ENCODE assay signal across 11 mouse cellular contexts in genomic region chr10:30979766-30980165, GRCm38 (mm10).
DNase-seq lines count a peak whose midpoint lies in the region; ATAC-seq lines count a peak whose summit lies in the region.
"Had no signal": no experiment of that assay in that cellular context is flagged by ENCODE, and none has a peak within 500 bp of the region (broad histone marks: within the 10 kb centered on the region; RNA-seq: fewer than 3 reads in every experiment).

No protein-coding gene starts in this region.

- peak overlapping the region; percentile 38 for H3K4me2 ChIP-seq in kidney, embryonic 14.5 days (replicated peaks; ENCODE audit: low read depth, low read length)
- H3K4me2 ChIP-seq in midbrain, embryonic 13.5 days (replicated peaks) = peak overlapping the region; percentile 40
- H3K4me2 ChIP-seq in liver, embryonic 11.5 days = no peak overlapping the region; the same call in 1 of the 2 replicates
- H3K4me2 ChIP-seq: liver, embryonic 13.5 days had no signal

- H3K9ac ChIP-seq in kidney, embryonic 14.5 days (ENCODE audit: low read depth, low read length) = no peak overlapping the region
- H3K9ac ChIP-seq in midbrain, embryonic 13.5 days (replicated peaks) = no peak overlapping the region
- no peak overlapping the region for H3K9ac ChIP-seq in liver, embryonic 11.5 days (ENCODE audit: low read depth, low read length)
- H3K9ac ChIP-seq: liver, embryonic 13.5 days had no signal

- no peaks in the 10 kb centered on the region for H3K36me3 ChIP-seq in kidney, embryonic 14.5 days (ENCODE audit: control insufficient read depth, insufficient read depth, low read length)
- no peaks in the 10 kb centered on the region for H3K36me3 ChIP-seq in embryonic facial prominence, embryonic 10.5 days (replicated peaks)
- no peaks in the 10 kb centered on the region for H3K36me3 ChIP-seq in hindbrain, embryonic 10.5 days
- no peaks in the 10 kb centered on the region for H3K36me3 ChIP-seq in midbrain, embryonic 13.5 days
- H3K36me3 ChIP-seq in liver, embryonic 11.5 days (ENCODE audit: control insufficient read depth, insufficient read depth, low read length) = no peaks in the 10 kb centered on the region
- H3K36me3 ChIP-seq: liver, embryonic 13.5 days had no signal

- H3K4me3 ChIP-seq in kidney, embryonic 14.5 days (ENCODE audit: low read length) = peak overlapping the region; percentile 16; the same call in 1 of the 2 replicates
- H3K4me3 ChIP-seq in embryonic facial prominence, embryonic 10.5 days = peak overlapping the region; percentile 47
- H3K4me3 ChIP-seq in hindbrain, embryonic 10.5 days = no peak overlapping the region; the same call in 1 of the 2 replicates
- peak overlapping the region; percentile 13; the same call in 1 of the 2 replicates for H3K4me3 ChIP-seq in midbrain, embryonic 13.5 days (replicated peaks)
- H3K4me3 ChIP-seq in liver, embryonic 11.5 days (ENCODE audit: low read depth, low read length) = no peak overlapping the region
- H3K4me3 ChIP-seq: liver, embryonic 13.5 days had no signal

- no peaks in the 10 kb centered on the region for H3K9me3 ChIP-seq in kidney, embryonic 14.5 days (ENCODE audit: control insufficient read depth, low read length)
- no peaks in the 10 kb centered on the region for H3K9me3 ChIP-seq in embryonic facial prominence, embryonic 10.5 days
- H3K9me3 ChIP-seq in hindbrain, embryonic 10.5 days = no peaks in the 10 kb centered on the region
- H3K9me3 ChIP-seq in midbrain, embryonic 13.5 days = no peaks in the 10 kb centered on the region
- H3K9me3 ChIP-seq in liver, embryonic 11.5 days (ENCODE audit: control insufficient read depth, low read length) = no peaks in the 10 kb centered on the region
- H3K9me3 ChIP-seq: liver, embryonic 13.5 days had no signal

- no peak for ATAC-seq in kidney, embryonic 14.5 days (ENCODE audit: low FRiP score, low TSS enrichment)
- peak; percentile 69 for ATAC-seq in midbrain, embryonic 13.5 days
- ATAC-seq in liver, embryonic 11.5 days (replicated peaks; ENCODE audit: low FRiP score) = no peak

- H3K27me3 ChIP-seq in kidney, embryonic 14.5 days (ENCODE audit: control insufficient read depth, insufficient read depth, low read length) = no peaks in the 10 kb centered on the region
- no peaks in the 10 kb centered on the region for H3K27me3 ChIP-seq in embryonic facial prominence, embryonic 10.5 days (replicated peaks; ENCODE audit: low read depth, poor library complexity, severe bottlenecking)
- no peaks in the 10 kb centered on the region for H3K27me3 ChIP-seq in hindbrain, embryonic 10.5 days (ENCODE audit: insufficient read depth, poor library complexity, severe bottlenecking)
- no peaks in the 10 kb centered on the region for H3K27me3 ChIP-seq in midbrain, embryonic 13.5 days
- no peaks in the 10 kb centered on the region for H3K27me3 ChIP-seq in liver, embryonic 11.5 days (replicated peaks; ENCODE audit: control insufficient read depth, insufficient read depth, low read length)
- H3K27me3 ChIP-seq: CH12.LX; liver, embryonic 13.5 days had no signal

- H3K4me1 ChIP-seq in kidney, embryonic 14.5 days (ENCODE audit: control insufficient read depth, insufficient read depth, low read length) = peaks cover 5% of the 10 kb centered on the region; the same call in 1 of the 2 replicates
- H3K4me1 ChIP-seq in embryonic facial prominence, embryonic 10.5 days = peaks cover 14% of the 10 kb centered on the region
- H3K4me1 ChIP-seq in hindbrain, embryonic 10.5 days (replicated peaks) = peaks cover 13% of the 10 kb centered on the region
- H3K4me1 ChIP-seq in midbrain, embryonic 13.5 days (replicated peaks) = peaks cover 11% of the 10 kb centered on the region
- no peaks in the 10 kb centered on the region for H3K4me1 ChIP-seq in liver, embryonic 11.5 days (replicated peaks; ENCODE audit: control insufficient read depth, insufficient read depth, low read length)
- H3K4me1 ChIP-seq: liver, embryonic 13.5 days had no signal

- DNase-seq in kidney, postnatal 4 days = no peak
- no peak for DNase-seq in embryonic facial prominence, embryonic 10.5 days (ENCODE audit: low spot score)
- DNase-seq in hindbrain, embryonic 10.5 days (ENCODE audit: low spot score) = peak; percentile 7
- DNase-seq in liver, embryonic 11.5 days (ENCODE audit: low spot score) = no peak
- DNase-seq in c-Kit-positive CD71-positive TER-119-positive erythroid progenitor cells, embryonic 14.5 days (ENCODE audit: low spot score) = no peak
- DNase-seq in left cerebral cortex, adult 8-10 months (ENCODE audit: low spot score in 2 of 2) = no peak
- DNase-seq: liver, embryonic 13.5 days; thymus, adult 2 months had no signal

- peak overlapping the region; percentile 18; the same call in 1 of the 2 replicates for H3K27ac ChIP-seq in kidney, embryonic 14.5 days (ENCODE audit: low read depth, low read length)
- H3K27ac ChIP-seq in embryonic facial prominence, embryonic 10.5 days (replicated peaks) = peak overlapping the region; percentile 80
- peak overlapping the region; percentile 72; the same call in 1 of the 2 replicates for H3K27ac ChIP-seq in hindbrain, embryonic 10.5 days
- H3K27ac ChIP-seq in midbrain, embryonic 13.5 days = peak overlapping the region; percentile 19
- no peak overlapping the region for H3K27ac ChIP-seq in liver, embryonic 11.5 days (ENCODE audit: low read depth, low read length)
- H3K27ac ChIP-seq: liver, embryonic 13.5 days had no signal

- 14% methylated on average over 3 of the region's 3 CpGs for WGBS in kidney, embryonic 14.5 days
- 12% methylated on average over 3 of the region's 3 CpGs for WGBS in embryonic facial prominence, embryonic 10.5 days
- 16% methylated on average over 3 of the region's 3 CpGs for WGBS in hindbrain, embryonic 10.5 days
- 15% methylated on average over 3 of the region's 3 CpGs for WGBS in midbrain, embryonic 13.5 days
- 32% methylated on average over 3 of the region's 3 CpGs for WGBS in liver, embryonic 11.5 days

Comparison
In these comparisons a context has a peak if more than half of its experiments do, and no peak if none do; other contexts are left out.
1. H3K4me3 ChIP-seq: peak in kidney, embryonic 14.5 days (single experiment), embryonic facial prominence, embryonic 10.5 days (single experiment) and midbrain, embryonic 13.5 days (single experiment); none in hindbrain, embryonic 10.5 days (single experiment) and liver, embryonic 11.5 days (single experiment).